Mouse (Mus musculus) testis, postnatal 10 days (tissue): ENCODE data around the gene Olfr488.
"Not testable (repeated sequence)": the region's sequence is repeated elsewhere in the genome, so short reads cannot be mapped to it uniquely, and the experiment has no call there.

Experiments used
- DNase-seq: peaks from one replicate; pipeline ENCODE4 v3.0.0; 2021; ENCODE audit warnings: low spot score

Olfr488 gene

GRCm38 (mm10) chr7:108258247-108258646 is at the start of gene Olfr488:
Gene Olfr488, minus strand, starts transcription at chr7:108258347.
- no peak for DNase-seq

DNA sequence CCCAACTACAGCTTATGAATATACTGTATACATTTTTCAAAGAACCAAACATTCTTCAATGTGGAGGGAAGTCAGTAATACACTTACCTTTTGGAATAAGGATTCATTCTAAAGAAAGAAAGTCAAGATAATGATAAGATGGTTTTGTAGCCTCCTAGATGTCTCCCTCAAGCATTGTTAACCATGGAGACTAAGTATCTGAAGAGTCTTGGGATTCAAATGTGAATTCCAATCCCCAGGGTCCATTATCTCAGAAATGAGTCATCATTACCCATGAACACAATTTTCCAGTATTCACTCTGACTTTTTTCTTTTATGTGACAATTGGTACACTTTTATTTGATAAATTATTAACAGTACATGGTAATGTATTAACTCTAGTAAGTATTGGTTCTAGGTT is 30.7 kb upstream of the Olfr488 start, which contains the start of gene Olfr490:
Gene Olfr490, minus strand, starts transcription at position 101 of the 400 bp plus-strand sequence.
- no peak for DNase-seq

- no peak for DNase-seq
Observed at GRCm38 (mm10) chr7:108233551-108233950, 24.6 kb downstream of the Olfr488 start.

DNA sequence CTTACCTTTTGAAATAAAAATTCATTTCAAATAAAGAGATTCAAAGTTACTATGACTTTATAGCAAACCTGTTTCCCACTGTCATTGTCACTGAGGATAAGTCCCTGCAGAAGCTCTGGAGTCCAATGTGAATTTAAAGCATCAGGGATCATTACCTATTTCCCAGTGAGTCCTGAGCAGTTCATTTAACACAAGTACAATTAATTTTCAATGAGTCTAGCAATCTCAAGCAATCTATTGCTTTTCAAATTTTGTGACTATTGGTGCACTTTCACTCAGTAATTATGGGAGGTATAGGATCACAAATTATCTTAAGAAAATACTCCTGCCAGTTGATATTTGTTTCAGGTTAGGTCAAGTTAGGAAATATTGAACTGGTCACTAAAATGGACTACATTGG is 43.6 kb downstream of the Olfr488 start, which contains the start of gene Olfr487:
Gene Olfr487, minus strand, starts transcription at position 101 of the 400 bp plus-strand sequence.
- DNase-seq: not testable (repeated sequence)
